Mouse (Mus musculus) ES-E14 (cell line): ENCODE results near the gene Srek1ip1. TPM values are rescaled to one million over a fixed set of nuclear protein-coding genes. Genes with fewer than 3 reads are reported as not detected.

Source experiments
- DNase-seq: peaks from one replicate; pipeline ENCODE4 v3.0.0-alpha.2; 2013; ENCODE audit warnings: low read depth, low spot score
- H3K27ac ChIP-seq: 2 replicates; pipeline ENCODE4 v1.5.1; 2012; ENCODE audit warnings: low read depth, mild to moderate bottlenecking, low read length, moderate library complexity, mixed read lengths; ENCODE audit not compliant: poor library complexity, insufficient read depth, severe bottlenecking
- H3K36me3 ChIP-seq: 2 replicates; pipeline ENCODE4 v1.6.1; 2012; ENCODE audit warnings: mild to moderate bottlenecking, low read length, moderate library complexity, mixed read lengths; ENCODE audit not compliant: control insufficient read depth, poor library complexity, insufficient read depth, severe bottlenecking
- H3K4me1 ChIP-seq, 2 experiments: fragments of 150-350 bp in 1 of 2; sonication (generic) in 1 of 2; 2 replicates each; pipeline ENCODE4 v1.6.1; 2012; ENCODE audit warnings: low read length in 2 of 2, mild to moderate bottlenecking in 1 of 2, mixed read lengths in 1 of 2; ENCODE audit not compliant: control insufficient read depth in 2 of 2, insufficient read depth in 2 of 2, poor library complexity in 1 of 2
- H3K4me3 ChIP-seq, 2 experiments: fragments of 150-350 bp in 1 of 2; sonication (generic) in 1 of 2; 2 replicates each; pipeline ENCODE4 v1.5.1; 2012; ENCODE audit warnings: low read length in 2 of 2, low read depth in 1 of 2, mild to moderate bottlenecking in 1 of 2, mixed read lengths in 1 of 2; ENCODE audit not compliant: insufficient read depth in 1 of 2, poor library complexity in 1 of 2, severe bottlenecking in 1 of 2
- H3K9ac ChIP-seq: 2 replicates; pipeline ENCODE4 v1.6.1; 2012; ENCODE audit warnings: low read depth, mild to moderate bottlenecking, low read length, mixed read lengths; ENCODE audit not compliant: poor library complexity, insufficient read depth, severe bottlenecking
- H3K9me3 ChIP-seq: fragments of 150-350 bp; sonication (generic); 2 replicates; pipeline ENCODE4 v1.6.1; 2012; ENCODE audit warnings: low read depth, mild to moderate bottlenecking, low read length; ENCODE audit not compliant: control insufficient read depth, insufficient read depth
- CHD2 ChIP-seq: IDR thresholded peaks from 2 replicates; pipeline ENCODE4 v1.6.1; 2014; ENCODE audit warnings: mild to moderate bottlenecking, low read depth, low read length, inconsistent platforms
- HCFC1 ChIP-seq: IDR thresholded peaks from 2 replicates; pipeline ENCODE4 v1.6.1; 2012; ENCODE audit warnings: low read length, inconsistent platforms, borderline replicate concordance; ENCODE audit not compliant: insufficient read depth
- MAFK ChIP-seq: IDR thresholded peaks from 2 replicates; pipeline ENCODE4 v1.6.1; 2014; ENCODE audit warnings: mild to moderate bottlenecking, low read depth, low read length, inconsistent platforms; ENCODE audit not compliant: insufficient read depth
- ZC3H11A ChIP-seq: IDR thresholded peaks from 2 replicates; pipeline ENCODE4 v1.6.1; 2012; ENCODE audit warnings: low read depth, mild to moderate bottlenecking, inconsistent platforms, low read length, borderline replicate concordance
- ZNF384 ChIP-seq: IDR thresholded peaks from 2 replicates; pipeline ENCODE4 v1.6.1; 2012; ENCODE audit warnings: low read depth, low read length, inconsistent platforms
- in situ Hi-C, 2 experiments: fragments of 600-800 bp; cut with MboI; formaldehyde crosslinking; loops; one replicate each; pipeline ENCODE4 v1.15.1; 2025; ENCODE audit warnings: low sequenced_read_pairs in 2 of 2, inconsistent platforms in 1 of 2; ENCODE audit not compliant: unreplicated experiment in 2 of 2
- total RNA-seq: library from RNA; depleted of rRNA; stranded (reverse); fragments of 300-350 nt; gene quantifications from 2 replicates; pipeline ENCODE4 v1.2.3, GENCODE M21; 2012

Gene Srek1ip1
- total RNA-seq, 1 experiment = 5.9 TPM

GRCm38 (mm10) chr13:104763193-104763592, 29.1 kb upstream of the Srek1ip1 start:
- no peak overlapping the region for H3K9ac ChIP-seq
- no peak for TF ChIP-seq MAFK
- no peak for TF ChIP-seq HCFC1
- no peak for TF ChIP-seq ZNF384
- no peak for TF ChIP-seq ZC3H11A
- no peak for TF ChIP-seq CHD2
- H3K9me3 ChIP-seq = no peaks in the 10 kb centered on the region
- in situ Hi-C loops = no loop called here
- H3K36me3 ChIP-seq = no peaks in the 10 kb centered on the region; the same call in 1 of the 2 replicates
- no peak overlapping the region for H3K27ac ChIP-seq
- H3K4me1 ChIP-seq = no peaks in the 10 kb centered on the region
- no peak for DNase-seq
- no peak overlapping the region for H3K4me3 ChIP-seq

- TF ChIP-seq HCFC1 (no peak), ZC3H11A (no peak), CHD2 (no peak), MAFK (no peak), ZNF384 (no peak)
- DNase-seq = no peak
Observed at GRCm38 (mm10) chr13:104779104-104779670, 13.1 kb upstream of the Srek1ip1 start.

GRCm38 (mm10) chr13:104787260-104787659, 5.0 kb upstream of the Srek1ip1 start:
- no peak for TF ChIP-seq MAFK
- no peak for TF ChIP-seq HCFC1
- TF ChIP-seq ZNF384 = no peak
- no peak for TF ChIP-seq ZC3H11A
- no peak for TF ChIP-seq CHD2
- Histone ChIP-seq H3K36me3 (peaks cover 2% of the 10 kb centered on the region; the same call in 1 of the 2 replicates), H3K4me3 (no peak overlapping the region), H3K27ac (no peak overlapping the region), H3K9me3 (no peaks in the 10 kb centered on the region), H3K9ac (no peak overlapping the region), H3K4me1 (no peaks in the 10 kb centered on the region)
- no peak for DNase-seq
- in situ Hi-C loops = no loop called here

More at GRCm38 (mm10) chr13:104779104-104779670, 13.1 kb upstream of the Srek1ip1 start:
- in situ Hi-C loops = no loop called here
- Histone ChIP-seq H3K9me3 (no peaks in the 10 kb centered on the region), H3K36me3 (no peaks in the 10 kb centered on the region), H3K4me1 (no peaks in the 10 kb centered on the region), H3K27ac (no peak overlapping the region), H3K9ac (no peak overlapping the region), H3K4me3 (no peak overlapping the region)

GRCm38 (mm10) chr13:104789663-104790062, 2.6 kb upstream of the Srek1ip1 start:
- Histone ChIP-seq H3K27ac (no peak overlapping the region), H3K9ac (no peak overlapping the region), H3K4me1 (no peaks in the 10 kb centered on the region), H3K9me3 (no peaks in the 10 kb centered on the region), H3K4me3 (no peak overlapping the region), H3K36me3 (peaks cover 7% of the 10 kb centered on the region)
- in situ Hi-C loops = no loop called here
- DNase-seq = peak; percentile 26
- no peak for TF ChIP-seq HCFC1
- TF ChIP-seq ZC3H11A = peak; percentile 65
- no peak for TF ChIP-seq MAFK

GRCm38 (mm10) chr13:104794421-104794820, 2.1 kb downstream of the Srek1ip1 start:
- H3K9ac ChIP-seq = no peak overlapping the region
- H3K36me3 ChIP-seq = peaks cover 7% of the 10 kb centered on the region
- in situ Hi-C loops = no loop called here
- no peaks in the 10 kb centered on the region for H3K4me1 ChIP-seq
- no peak for TF ChIP-seq CHD2
- no peak for DNase-seq
- no peak overlapping the region for H3K27ac ChIP-seq
- H3K4me3 ChIP-seq = no peak overlapping the region
- H3K9me3 ChIP-seq = no peaks in the 10 kb centered on the region
